Mouse (Mus musculus): ENCODE data around the gene Abtb1. TPM values are rescaled to one million over a fixed set of nuclear protein-coding genes. Genes with fewer than 3 reads are reported as not detected.

Gene Abtb1
- polyA plus RNA-seq, 1 experiment from 2014 or later, result 35.8 TPM

GRCm38 (mm10) chr6:88841514-88841780, 337 bp downstream of the Abtb1 start:
- in situ Hi-C loops (cut with MboI; ENCODE audit: low pct_unique_long_range_greater_than_20kb), result no loop called here
- ATAC-seq, result peak; percentile 2
- no peak for TF ChIP-seq CTCF (IDR thresholded peaks at IDR 0.05)
- DNase-seq (ENCODE audit: low read depth, low spot score), result no peak
- CTCF ChIA-PET, result interaction anchor here (0.9 to 2.9 kb wide), 12 partner anchors 13 to 295 kb away, joined by 3 to 10 read pairs (median 3); no protein-coding TSS in a partner anchor
- POLR2A ChIA-PET, result interaction anchor here (1.2 kb wide), 1 partner anchor 8 kb away, joined by 5 read pairs; no protein-coding TSS in a partner anchor
- H3K27me3 ChIP-seq, result no peaks in the 10 kb centered on the region

- no peak for ATAC-seq
These were observed 832 bp downstream of the Abtb1 start for GRCm38 (mm10) chr6:88840791-88841513.

GRCm38 (mm10) chr6:88840211-88840610, 1.6 kb downstream of the Abtb1 start:
- in situ Hi-C loops (cut with MboI; ENCODE audit: low pct_unique_long_range_greater_than_20kb), result no loop called here
- ATAC-seq (no peak), DNase-seq (ENCODE audit: low read depth, low spot score) (no peak)
- H3K27me3 ChIP-seq, result no peaks in the 10 kb centered on the region
- POLR2A ChIA-PET, result no interaction called here
- CTCF ChIA-PET, result no interaction called here
- TF ChIP-seq CTCF (IDR thresholded peaks at IDR 0.05), result no peak

More at GRCm38 (mm10) chr6:88840791-88841513, 832 bp downstream of the Abtb1 start:
- in situ Hi-C loops (cut with MboI; ENCODE audit: low pct_unique_long_range_greater_than_20kb), result no loop called here
- POLR2A ChIA-PET, result interaction anchor here (1.2 kb wide), 1 partner anchor 8 kb away, joined by 5 read pairs; no protein-coding TSS in a partner anchor
- TF ChIP-seq CTCF (IDR thresholded peaks at IDR 0.05), result no peak
- no peak for DNase-seq (ENCODE audit: low read depth, low spot score)
- no peaks in the 10 kb centered on the region for H3K27me3 ChIP-seq
- CTCF ChIA-PET, result interaction anchor here (0.9 to 2.9 kb wide), 9 partner anchors 13 to 291 kb away, joined by 3 to 10 read pairs (median 3); no protein-coding TSS in a partner anchor

- DNase-seq (ENCODE audit: low read depth, low spot score), result no peak
- in situ Hi-C loops (cut with MboI; ENCODE audit: low pct_unique_long_range_greater_than_20kb), result no loop called here
- no peak for TF ChIP-seq CTCF (IDR thresholded peaks at IDR 0.05)
- ChIA-PET POLR2A (no interaction called here), CTCF (no interaction called here)
- no peaks in the 10 kb centered on the region for H3K27me3 ChIP-seq
- ATAC-seq, result no peak
These were observed 2.4 kb downstream of the Abtb1 start for GRCm38 (mm10) chr6:88839135-88839970.

- DNase-seq (ENCODE audit: low read depth, low spot score), result no peak
- no peak for ATAC-seq
- in situ Hi-C loops (cut with MboI; ENCODE audit: low pct_unique_long_range_greater_than_20kb), result no loop called here
- TF ChIP-seq CTCF (IDR thresholded peaks at IDR 0.05), result no peak
- POLR2A ChIA-PET, result no interaction called here
- CTCF ChIA-PET, result no interaction called here
- no peaks in the 10 kb centered on the region for H3K27me3 ChIP-seq
These were observed 3.2 kb downstream of the Abtb1 start for GRCm38 (mm10) chr6:88838613-88839012.

- ChIA-PET POLR2A (no interaction called here), CTCF (interaction anchor here (1.5 kb wide), 1 partner anchor 290 kb away, joined by 4 read pairs; no protein-coding TSS in a partner anchor)
- in situ Hi-C loops (cut with MboI; ENCODE audit: low pct_unique_long_range_greater_than_20kb), result no loop called here
- ATAC-seq, result no peak
- H3K27me3 ChIP-seq, result no peaks in the 10 kb centered on the region
- DNase-seq (ENCODE audit: low read depth, low spot score), result no peak
- TF ChIP-seq CTCF (IDR thresholded peaks at IDR 0.05), result no peak
These were observed 3.8 kb downstream of the Abtb1 start for GRCm38 (mm10) chr6:88837999-88838398.

- ChIA-PET CTCF (no interaction called here), POLR2A (interaction anchor here (0.6 kb wide), 1 partner anchor 10 kb away, joined by 3 read pairs; no protein-coding TSS in a partner anchor)
- DNase-seq (ENCODE audit: low read depth, low spot score), result no peak
- no peak for TF ChIP-seq CTCF (IDR thresholded peaks at IDR 0.05)
- ATAC-seq, result no peak
- in situ Hi-C loops (cut with MboI; ENCODE audit: low pct_unique_long_range_greater_than_20kb), result no loop called here
- no peaks in the 10 kb centered on the region for H3K27me3 ChIP-seq
These were observed 5.5 kb downstream of the Abtb1 start for GRCm38 (mm10) chr6:88836178-88836819.

- TF ChIP-seq CTCF (IDR thresholded peaks at IDR 0.05), result no peak
- H3K27me3 ChIP-seq, result no peaks in the 10 kb centered on the region
- in situ Hi-C loops (cut with MboI; ENCODE audit: low pct_unique_long_range_greater_than_20kb), result no loop called here
- ChIA-PET CTCF (interaction anchor here (1.6 kb wide), 1 partner anchor 21 kb away, joined by 3 read pairs; no protein-coding TSS in a partner anchor), POLR2A (no interaction called here)
- no peak for ATAC-seq
- DNase-seq (ENCODE audit: low read depth, low spot score), result no peak
These were observed 6.7 kb downstream of the Abtb1 start for GRCm38 (mm10) chr6:88835047-88835446.

GRCm38 (mm10) chr6:88833340-88834140, 8.2 kb downstream of the Abtb1 start:
- in situ Hi-C loops (cut with MboI; ENCODE audit: low pct_unique_long_range_greater_than_20kb), result no loop called here
- DNase-seq (ENCODE audit: low read depth, low spot score) (no peak), ATAC-seq (no peak)
- TF ChIP-seq CTCF (IDR thresholded peaks at IDR 0.05), result no peak
- ChIA-PET CTCF (interaction anchor here (1.4 to 1.6 kb wide), 2 partner anchors 22 to 46 kb away, joined by 3 read pairs; no protein-coding TSS in a partner anchor), POLR2A (interaction anchor here (0.6 to 1.8 kb wide), 3 partner anchors 8 to 771 kb away, joined by 3 to 5 read pairs (median 3); partner anchors contain the start of gene Abtb1)
- H3K27me3 ChIP-seq, result no peaks in the 10 kb centered on the region

GRCm38 (mm10) chr6:88832663-88833062, 9.1 kb downstream of the Abtb1 start:
- in situ Hi-C loops (cut with MboI; ENCODE audit: low pct_unique_long_range_greater_than_20kb), result no loop called here
- DNase-seq (ENCODE audit: low read depth, low spot score), result no peak
- no peak for TF ChIP-seq CTCF (IDR thresholded peaks at IDR 0.05)

More at GRCm38 (mm10) chr6:88832663-88833062, 9.1 kb downstream of the Abtb1 start:
- ChIA-PET CTCF (interaction anchor here (1.4 to 4.1 kb wide), 3 partner anchors 46 to 275 kb away, joined by 3 to 18 read pairs (median 14); no protein-coding TSS in a partner anchor), POLR2A (interaction anchor here (0.6 to 1.8 kb wide), 3 partner anchors 9 to 772 kb away, joined by 3 to 5 read pairs (median 3); partner anchors contain the start of gene Abtb1)
- no peak for ATAC-seq
- H3K27me3 ChIP-seq, result no peaks in the 10 kb centered on the region
